Mouse (Mus musculus) lung, postnatal 0 days (tissue): Measurements from ENCODE around the gene Elavl3. TPM values are rescaled to one million over a fixed set of nuclear protein-coding genes. Genes with fewer than 3 reads are reported as not detected.

Source experiments
- ATAC-seq: fragments of 200-750 bp; cut with Nextera tagmentation; 2 replicates; pipeline ENCODE4 v1.8.0; 2017; ENCODE audit warnings: moderate library complexity
- DNase-seq: peaks from one replicate; pipeline ENCODE4 v3.0.0-alpha.2; 2016; ENCODE audit warnings: low spot score
- H3K27ac ChIP-seq: fragments of 300-500 bp; sonication (generic); 2 replicates; pipeline ENCODE4 v1.5.1; 2014; ENCODE audit warnings: antibody characterized with exemption, mild to moderate bottlenecking, low read length, mixed read lengths
- H3K27me3 ChIP-seq: fragments of 300-500 bp; sonication (generic); replicated peaks from 2 replicates; pipeline ENCODE4 v1.6.1; 2014; ENCODE audit warnings: low read length, mixed read lengths; ENCODE audit not compliant: insufficient read depth
- H3K36me3 ChIP-seq: fragments of 300-500 bp; sonication (generic); 2 replicates; pipeline ENCODE4 v1.6.1; 2014; ENCODE audit warnings: low read length, mixed read lengths; ENCODE audit not compliant: insufficient read depth
- H3K4me1 ChIP-seq: fragments of 300-500 bp; sonication (generic); 2 replicates; pipeline ENCODE4 v1.6.1; 2014; ENCODE audit warnings: antibody characterized with exemption, low read depth, low read length, mixed read lengths; ENCODE audit not compliant: insufficient read depth
- H3K4me2 ChIP-seq: fragments of 300-500 bp; sonication (generic); replicated peaks from 2 replicates; pipeline ENCODE4 v1.6.1; 2014; ENCODE audit warnings: low read depth, mild to moderate bottlenecking, low read length, moderate library complexity, mixed read lengths
- H3K4me3 ChIP-seq: fragments of 300-500 bp; sonication (generic); 2 replicates; pipeline ENCODE4 v1.5.1; 2014; ENCODE audit warnings: low read depth, low read length
- H3K9ac ChIP-seq: fragments of 300-500 bp; sonication (generic); replicated peaks from 2 replicates; pipeline ENCODE4 v1.6.1; 2014; ENCODE audit warnings: low read depth, mild to moderate bottlenecking
- H3K9me3 ChIP-seq: fragments of 300-500 bp; sonication (generic); 2 replicates; pipeline ENCODE4 v1.6.1; 2016; ENCODE audit warnings: low read length, mixed read lengths
- CTCF ChIP-seq: IDR thresholded peaks from 2 replicates; pipeline ENCODE4 v1.5.1; 2016; ENCODE audit warnings: antibody characterized with exemption, mild to moderate bottlenecking
- EP300 ChIP-seq: IDR thresholded peaks from 2 replicates; pipeline ENCODE4 v1.6.1; 2016; ENCODE audit warnings: antibody characterized with exemption, mild to moderate bottlenecking, control low read depth
- WGBS: fragments of 180-500 bp; shearing (Covaris S2); extraction: QIAGEN DNeasy Blood & Tissue Kit; methylation state at CpG from one replicate; pipeline ENCODE4 v1.1.7; 2014; 5-methylcytosine and 5-hydroxymethylcytosine counted together
- polyA plus RNA-seq: library from polyadenylated mRNA; unstranded; fragments of >200 nt; fragmentation: Nextera tagmentation; extraction: Ambion mirVana; gene quantifications from 2 replicates; pipeline ENCODE4 v1.2.1, GENCODE M21; 2015

Elavl3 gene
- polyA plus RNA-seq, 1 experiment from 2014 or later = 0.04 TPM

DNA sequence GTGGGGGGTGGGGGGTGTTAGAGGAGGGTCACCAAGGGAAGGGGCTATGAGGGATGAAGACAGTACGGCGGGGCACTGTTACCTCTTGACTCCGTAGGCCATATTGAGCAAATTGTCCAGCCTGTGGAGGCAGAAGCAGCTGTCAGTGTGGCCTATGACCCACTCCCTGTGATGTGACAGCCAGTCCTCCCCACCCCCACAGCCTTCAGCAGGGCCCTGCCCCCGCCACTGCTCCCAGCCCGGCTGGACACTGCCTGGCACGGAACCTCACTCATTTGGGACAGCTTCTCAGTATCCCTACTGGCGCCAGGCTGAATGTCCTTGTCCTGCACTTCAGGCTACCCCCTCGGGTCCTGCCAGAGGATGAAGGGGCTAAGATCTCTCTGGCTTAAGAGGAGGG is 27.2 kb downstream of the Elavl3 start:
- no peak overlapping the region for H3K27ac ChIP-seq
- no peak overlapping the region for H3K4me2 ChIP-seq
- H3K4me3 ChIP-seq = no peak overlapping the region
- TF ChIP-seq EP300 (no peak), CTCF (no peak)
- H3K27me3 ChIP-seq = no peaks in the 10 kb centered on the region
- H3K36me3 ChIP-seq = no peaks in the 10 kb centered on the region
- no peaks in the 10 kb centered on the region for H3K4me1 ChIP-seq
- no peaks in the 10 kb centered on the region for H3K9me3 ChIP-seq
- no peak overlapping the region for H3K9ac ChIP-seq
- 36% methylated on average over 8 of the region's 8 CpGs for WGBS
- DNase-seq (no peak), ATAC-seq (peak; percentile 47; the same call in 1 of the 2 replicates)

DNA sequence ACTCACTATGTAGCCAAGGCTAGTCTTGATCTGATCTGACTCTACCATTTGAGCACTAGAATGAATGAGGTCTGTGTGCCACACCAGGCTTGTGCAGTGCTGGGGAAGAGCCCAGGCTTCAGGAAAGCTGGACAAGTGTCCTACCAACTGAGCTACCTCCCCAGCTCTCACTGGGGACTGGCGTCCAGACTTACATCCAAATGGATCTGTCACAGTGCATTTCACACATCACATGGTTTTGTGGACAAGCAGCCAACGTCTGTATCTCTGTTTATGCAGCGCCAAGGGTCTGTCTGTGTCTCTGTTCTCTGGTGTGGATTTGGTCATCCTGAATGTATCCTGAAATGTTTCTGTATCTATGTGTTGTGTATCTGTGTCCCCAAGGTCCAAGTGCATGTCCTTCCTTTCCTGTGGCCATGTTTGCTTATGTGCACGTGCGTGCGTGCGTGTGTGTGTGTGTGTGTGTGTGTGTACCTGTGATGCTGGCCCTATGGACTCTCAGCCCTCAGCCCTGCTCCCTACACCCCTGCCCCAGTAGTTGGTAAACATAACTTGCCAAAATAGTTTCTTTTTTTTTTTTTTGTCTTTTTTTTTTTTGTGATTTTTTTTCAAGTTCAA is 34.5 kb downstream of the Elavl3 start:
- H3K27ac ChIP-seq = no peak overlapping the region
- H3K27me3 ChIP-seq = no peaks in the 10 kb centered on the region
- TF ChIP-seq CTCF = no peak
- no peak for TF ChIP-seq EP300
- no peaks in the 10 kb centered on the region for H3K4me1 ChIP-seq
- 67% methylated on average over 7 of the region's 7 CpGs for WGBS
- ATAC-seq (no peak), DNase-seq (no peak)
- no peak overlapping the region for H3K9ac ChIP-seq
- no peaks in the 10 kb centered on the region for H3K9me3 ChIP-seq
- H3K36me3 ChIP-seq = peaks cover 16% of the 10 kb centered on the region
- H3K4me3 ChIP-seq = no peak overlapping the region
- H3K4me2 ChIP-seq = no peak overlapping the region

DNA sequence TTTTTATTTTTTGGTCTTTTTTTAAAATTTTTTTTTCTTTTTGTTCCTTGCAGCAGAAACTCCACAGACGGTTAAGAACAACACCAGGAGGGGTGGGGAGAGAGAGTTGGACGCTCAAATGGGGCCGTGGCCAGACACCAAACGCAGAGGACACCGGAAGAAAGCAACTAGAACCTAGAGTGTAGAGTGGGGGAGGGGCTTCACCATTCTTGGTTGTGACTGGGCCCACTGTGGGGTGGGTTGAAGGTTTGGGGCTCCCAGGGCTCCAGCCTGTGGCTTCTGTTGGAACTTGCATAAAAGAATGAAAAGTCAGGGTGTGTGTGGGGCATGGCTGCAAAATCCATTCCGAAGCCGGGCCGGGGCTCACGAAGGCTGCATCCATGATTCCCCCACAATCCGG is 35.6 kb downstream of the Elavl3 start:
- Histone ChIP-seq H3K36me3 (peaks cover 21% of the 10 kb centered on the region), H3K9ac (no peak overlapping the region), H3K4me1 (no peaks in the 10 kb centered on the region), H3K27ac (no peak overlapping the region), H3K9me3 (no peaks in the 10 kb centered on the region), H3K4me3 (no peak overlapping the region), H3K27me3 (no peaks in the 10 kb centered on the region), H3K4me2 (no peak overlapping the region)
- TF ChIP-seq EP300 (no peak), CTCF (no peak)
- ATAC-seq (no peak), DNase-seq (no peak)
- WGBS = 66% methylated on average over 10 of the region's 10 CpGs

DNA sequence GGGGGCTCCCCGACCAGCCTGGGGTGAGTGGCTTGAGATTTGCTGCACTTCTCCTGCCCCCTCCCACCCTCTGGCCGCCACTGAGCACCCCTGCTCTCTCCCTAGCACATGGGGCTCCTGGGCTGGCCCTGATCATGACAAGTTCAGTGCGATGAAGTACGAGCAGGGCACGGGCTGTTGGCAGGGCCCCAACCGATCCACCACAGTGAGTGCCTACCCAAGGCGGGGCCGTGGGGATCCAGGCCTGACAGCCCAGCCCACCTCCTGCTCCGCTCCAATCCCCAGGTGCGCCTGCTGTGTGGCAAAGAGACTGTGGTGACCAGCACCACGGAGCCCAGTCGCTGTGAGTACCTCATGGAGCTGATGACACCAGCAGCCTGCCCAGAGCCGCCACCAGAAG is 39.1 kb downstream of the Elavl3 start:
- H3K4me2 ChIP-seq = no peak overlapping the region
- DNase-seq = no peak
- 88% methylated on average over 13 of the region's 13 CpGs for WGBS
- H3K9ac ChIP-seq = no peak overlapping the region
- no peaks in the 10 kb centered on the region for H3K4me1 ChIP-seq
- no peak for ATAC-seq
- peaks cover 50% of the 10 kb centered on the region for H3K36me3 ChIP-seq
- no peaks in the 10 kb centered on the region for H3K27me3 ChIP-seq
- no peak overlapping the region for H3K27ac ChIP-seq
- H3K9me3 ChIP-seq = no peaks in the 10 kb centered on the region
- no peak overlapping the region for H3K4me3 ChIP-seq
- TF ChIP-seq CTCF (no peak), EP300 (no peak)

DNA sequence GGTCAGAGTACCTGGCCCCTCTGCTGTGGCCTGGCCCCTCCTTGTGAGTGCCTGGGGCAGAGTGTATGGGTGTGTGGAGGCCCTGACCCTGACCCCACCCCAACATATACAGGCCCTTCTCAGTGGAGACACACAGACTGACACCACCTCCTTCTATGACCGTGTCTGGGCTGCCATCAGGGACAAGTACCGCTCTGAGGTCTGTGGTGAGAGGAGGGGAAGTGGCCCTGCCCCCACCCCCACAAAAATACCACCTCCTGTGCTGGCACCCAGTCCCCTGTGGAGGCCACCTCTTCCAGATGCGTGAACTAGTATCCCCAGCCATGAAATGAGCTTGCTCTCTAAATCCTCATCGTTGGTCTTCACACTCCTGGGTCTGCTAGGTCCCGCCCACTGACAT is 40.8 kb downstream of the Elavl3 start:
- no peaks in the 10 kb centered on the region for H3K9me3 ChIP-seq
- 79% methylated on average over 5 of the region's 5 CpGs for WGBS
- H3K4me3 ChIP-seq = no peak overlapping the region
- H3K4me1 ChIP-seq = no peaks in the 10 kb centered on the region
- no peak overlapping the region for H3K4me2 ChIP-seq
- ATAC-seq (no peak), DNase-seq (no peak)
- peaks cover 55% of the 10 kb centered on the region for H3K36me3 ChIP-seq
- TF ChIP-seq CTCF = no peak
- TF ChIP-seq EP300 = no peak
- no peaks in the 10 kb centered on the region for H3K27me3 ChIP-seq
- no peak overlapping the region for H3K27ac ChIP-seq
- no peak overlapping the region for H3K9ac ChIP-seq

DNA sequence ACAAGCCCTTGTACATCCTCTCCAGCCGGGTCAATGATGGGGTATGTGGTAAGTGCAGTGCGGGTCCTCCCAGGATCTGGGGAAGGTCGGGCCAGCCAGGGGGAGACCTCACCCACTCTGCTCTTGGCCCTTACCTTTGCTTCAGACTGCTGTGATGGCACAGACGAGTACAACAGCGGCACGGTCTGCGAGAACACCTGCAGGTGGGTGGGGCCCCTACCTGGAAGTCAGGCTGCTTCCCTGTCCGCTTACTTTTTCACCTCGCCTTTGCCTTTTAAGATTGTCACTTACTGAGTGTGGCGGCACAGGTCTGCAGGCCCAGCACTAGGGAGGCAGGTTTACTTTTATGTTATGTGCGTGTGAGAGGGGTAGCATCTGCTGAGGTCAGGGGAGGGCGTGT is 47.3 kb downstream of the Elavl3 start:
- Histone ChIP-seq H3K27ac (no peak overlapping the region), H3K9ac (no peak overlapping the region), H3K4me1 (peaks cover 8% of the 10 kb centered on the region; the same call in 1 of the 2 replicates), H3K9me3 (no peaks in the 10 kb centered on the region), H3K4me3 (no peak overlapping the region), H3K36me3 (peaks cover 18% of the 10 kb centered on the region), H3K4me2 (no peak overlapping the region), H3K27me3 (no peaks in the 10 kb centered on the region)
- no peak for DNase-seq
- TF ChIP-seq CTCF = no peak
- no peak for TF ChIP-seq EP300
- ATAC-seq = no peak
- 90% methylated on average over 12 of the region's 12 CpGs for WGBS
